Mouse (Mus musculus) liver, adult 2 months (tissue): Measurements from ENCODE around the gene Hnrnph1.

Experiments
- CTCF ChIP-seq: fragments of 200-500 bp; IDR thresholded peaks from 2 replicates; pipeline ENCODE4 v1.5.1; 2011; ENCODE audit warnings: low read depth, low read length, control low read depth
- POLR2A ChIP-seq: fragments of 200-500 bp; IDR thresholded peaks from 2 replicates; pipeline ENCODE4 v1.6.1; 2011; ENCODE audit warnings: low read length, control low read depth; ENCODE audit not compliant: insufficient read depth; ENCODE audit errors: extremely low read depth

- TF ChIP-seq CTCF (no peak), POLR2A (no peak)
These were observed 20.5 kb downstream of the Hnrnph1 start for GRCm38 (mm10) chr11:50397316-50397715.
